Mouse (Mus musculus): ENCODE measurements at regions not wholly inside any gene's neighbourhood (a gene's known extent, or its start where the extent isn't known, plus 50 kb on each side); places are given as distances from the start of the nearest gene placed in this dataset.

- no peak for DNase-seq (ENCODE audit: low spot score)
These were observed 605.4 kb upstream of the Nr5a2 start for GRCm38 (mm10) chr1:137565573-137566048.

DNA sequence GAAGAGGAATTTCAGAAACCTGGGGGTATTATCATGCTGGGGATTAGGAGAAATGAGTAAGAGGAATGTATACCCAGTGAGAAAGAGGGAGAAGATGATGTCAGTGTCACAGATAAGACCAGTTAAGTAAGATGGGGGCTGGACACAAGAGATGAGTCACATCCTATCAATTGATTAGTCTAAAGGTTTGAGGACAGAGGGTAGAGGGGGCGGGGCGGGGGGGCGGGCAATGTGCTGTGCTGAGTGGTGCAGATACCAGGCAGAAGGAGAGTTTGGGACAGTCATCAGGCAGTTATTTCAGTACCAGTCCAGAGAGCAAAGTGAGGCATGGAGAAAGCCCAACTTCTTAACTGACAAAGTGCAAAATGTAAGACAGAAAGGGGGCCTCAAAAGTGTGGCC is 601.4 kb upstream of the Nr5a2 start:
- no peak for DNase-seq (ENCODE audit: low spot score)

- no peak for DNase-seq (ENCODE audit: low spot score)
These were observed 600.4 kb upstream of the Nr5a2 start for GRCm38 (mm10) chr1:137560389-137561268.

DNA sequence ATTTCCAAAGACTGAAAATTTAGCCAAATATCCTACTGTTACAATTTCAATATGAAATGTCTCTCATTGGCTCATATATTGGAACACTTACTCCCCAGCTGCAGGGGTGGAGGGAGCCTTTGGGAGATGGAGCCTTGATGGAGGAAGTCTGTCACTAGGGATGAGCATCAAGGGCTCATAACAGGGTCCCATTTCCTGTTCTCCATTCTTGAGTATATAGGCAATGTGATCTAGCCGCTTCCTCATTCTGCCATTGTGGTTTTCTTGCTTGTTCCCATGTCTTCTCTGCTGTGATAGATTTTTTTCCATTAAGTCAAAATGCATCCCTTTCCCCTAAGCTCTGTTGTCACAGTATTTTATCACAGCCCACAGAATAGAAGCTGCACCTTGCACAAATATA is 589.4 kb upstream of the Nr5a2 start:
- no peak for DNase-seq (ENCODE audit: low spot score)

DNA sequence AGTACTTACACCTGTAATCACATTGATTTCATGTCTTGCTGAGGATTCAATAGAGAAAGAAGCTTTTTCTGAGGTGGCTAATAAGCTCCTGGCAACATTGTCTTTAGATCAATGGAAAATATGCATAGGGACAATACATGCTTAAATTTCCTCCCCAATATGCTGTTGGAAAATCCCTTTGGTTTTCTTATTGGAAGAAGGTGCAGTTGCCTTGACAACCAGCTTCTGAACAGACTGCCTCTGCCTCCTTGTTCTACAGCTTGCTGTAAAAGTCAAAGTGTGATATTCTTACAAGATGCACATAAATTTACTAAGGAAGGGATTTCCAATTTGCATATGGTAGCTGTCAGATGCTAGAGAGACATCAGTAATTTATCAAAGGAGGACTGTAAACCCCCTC is 585.4 kb upstream of the Nr5a2 start:
- DNase-seq (ENCODE audit: low spot score) = no peak

- DNase-seq (ENCODE audit: low spot score) = no peak
These were observed 583.6 kb upstream of the Nr5a2 start for GRCm38 (mm10) chr1:137543828-137544227.

DNA sequence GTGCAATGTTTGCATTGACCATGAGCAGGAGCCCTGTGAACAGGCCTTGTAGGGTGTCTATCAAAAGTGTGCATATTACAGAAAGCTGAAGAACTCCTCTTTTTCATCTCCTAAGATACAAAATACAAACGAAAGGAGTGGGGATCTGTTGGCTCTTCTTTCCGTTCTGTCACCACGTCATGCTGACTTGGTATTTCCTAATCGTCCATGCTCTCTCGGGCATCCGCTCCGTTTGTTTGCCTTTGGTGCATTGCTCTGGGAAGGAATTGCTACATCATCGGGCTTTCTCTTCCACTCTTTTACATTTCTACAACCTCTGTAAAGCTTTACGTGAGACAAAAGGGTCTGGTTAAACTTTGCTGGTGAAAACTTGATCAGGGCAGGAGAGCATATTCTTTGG is 581.2 kb upstream of the Nr5a2 start:
- DNase-seq (ENCODE audit: low spot score) = no peak

DNA sequence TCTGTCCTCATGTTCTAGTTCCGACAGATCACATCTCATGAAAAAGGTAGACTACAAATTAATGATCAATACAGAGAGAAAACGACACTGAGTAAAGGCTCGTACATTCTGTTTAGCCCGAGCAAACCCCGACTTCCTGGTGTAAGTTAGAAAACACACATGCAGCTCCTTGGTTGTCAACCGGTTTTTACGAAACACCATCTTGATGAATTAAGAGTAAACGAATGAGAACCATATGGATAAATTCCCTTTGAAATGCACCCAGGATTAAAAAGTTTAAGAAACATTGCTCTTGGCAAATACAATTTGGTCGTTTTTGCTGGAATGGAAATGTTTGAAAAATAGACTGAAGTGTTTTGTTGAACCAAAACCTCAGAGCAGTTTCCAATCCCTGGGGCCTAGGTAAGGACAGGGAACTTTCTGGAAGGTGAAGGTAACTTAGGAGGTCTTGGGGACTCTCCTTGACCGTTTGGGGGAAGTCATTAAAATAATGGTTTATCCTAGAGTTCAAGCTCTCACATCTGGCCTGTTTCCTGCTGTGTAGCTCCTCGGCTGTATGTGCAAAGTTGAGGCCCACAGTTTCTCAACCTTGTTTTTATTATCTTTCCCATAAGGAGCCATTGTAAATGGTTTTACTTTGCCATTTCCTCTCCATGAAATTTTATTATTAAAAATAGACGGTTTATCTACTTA is 579.3 kb upstream of the Nr5a2 start:
- no peak for DNase-seq (ENCODE audit: low spot score)

DNA sequence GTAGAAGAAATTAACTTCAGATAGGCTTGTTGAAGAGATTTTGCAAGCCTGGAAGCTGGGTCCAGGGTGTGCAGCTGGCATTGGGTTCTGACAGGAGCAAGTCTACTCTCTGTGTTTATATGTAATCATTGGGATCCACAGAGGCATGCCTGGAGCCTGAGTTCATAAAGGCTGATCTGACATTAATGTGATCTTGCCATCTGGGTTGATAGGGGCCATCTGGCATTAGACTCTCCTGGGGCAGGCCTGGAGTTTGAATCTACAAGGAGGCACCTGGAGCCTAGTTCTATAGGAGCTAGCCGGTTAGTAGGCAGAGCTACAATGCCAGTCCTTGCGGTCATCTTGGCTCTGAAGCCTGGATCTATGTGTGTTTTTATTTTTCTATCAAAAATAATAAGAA is 554.5 kb upstream of the Nr5a2 start:
- DNase-seq (ENCODE audit: low spot score) = no peak

DNA sequence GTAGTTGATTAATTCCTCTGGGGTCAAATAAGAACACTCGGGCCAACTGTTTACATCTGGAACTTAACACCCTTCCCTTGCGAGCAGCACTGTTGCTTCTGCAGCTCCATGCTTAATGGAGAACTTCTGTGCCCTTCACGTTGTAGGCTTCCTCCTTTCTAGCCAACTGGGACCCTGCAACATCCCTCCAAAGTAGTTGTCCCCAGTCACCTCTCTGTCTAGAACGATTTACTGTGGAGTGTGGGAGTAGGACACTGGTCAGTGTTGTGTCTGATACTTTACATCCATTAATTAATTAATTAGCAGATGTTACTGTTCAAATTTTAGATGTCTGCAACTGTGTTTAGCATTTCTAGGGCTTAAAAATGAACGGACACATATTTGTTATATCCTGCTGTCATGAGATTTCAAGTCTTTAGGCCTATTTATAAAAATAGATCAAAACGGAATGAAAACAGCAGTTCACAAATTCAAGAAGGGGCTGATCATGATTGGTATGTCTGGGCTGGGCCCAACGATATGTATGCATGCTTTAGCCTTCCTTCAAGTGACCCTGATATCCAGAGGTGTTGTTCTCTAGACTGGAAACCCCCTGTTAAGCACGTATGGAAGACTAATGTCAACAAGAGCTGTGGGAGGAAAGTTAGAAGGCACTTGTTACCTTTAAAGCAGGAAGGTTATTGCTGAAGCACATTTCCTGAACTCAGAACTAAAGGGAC is 543.6 kb upstream of the Nr5a2 start:
- no peak for DNase-seq (ENCODE audit: low spot score)

DNA sequence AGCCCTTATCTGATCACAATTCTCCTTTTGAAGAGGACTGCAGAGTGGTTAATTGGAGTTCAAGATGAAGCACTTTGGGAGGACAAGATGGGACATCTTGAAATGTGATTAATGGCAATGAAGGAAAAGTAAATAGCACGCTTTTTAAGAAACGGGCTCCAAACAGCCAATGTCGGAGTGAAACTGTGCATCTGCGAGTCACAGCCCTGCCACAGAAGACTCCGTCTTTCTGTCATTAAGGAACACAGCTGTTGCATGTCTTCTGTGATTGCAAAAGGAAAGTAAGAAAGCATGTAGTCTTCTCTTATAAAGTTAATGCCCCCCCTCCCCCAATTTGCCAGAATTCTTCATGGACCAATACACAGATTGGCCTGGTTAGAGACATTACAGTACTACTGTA is 528.0 kb upstream of the Nr5a2 start:
- DNase-seq (ENCODE audit: low spot score) = no peak

DNA sequence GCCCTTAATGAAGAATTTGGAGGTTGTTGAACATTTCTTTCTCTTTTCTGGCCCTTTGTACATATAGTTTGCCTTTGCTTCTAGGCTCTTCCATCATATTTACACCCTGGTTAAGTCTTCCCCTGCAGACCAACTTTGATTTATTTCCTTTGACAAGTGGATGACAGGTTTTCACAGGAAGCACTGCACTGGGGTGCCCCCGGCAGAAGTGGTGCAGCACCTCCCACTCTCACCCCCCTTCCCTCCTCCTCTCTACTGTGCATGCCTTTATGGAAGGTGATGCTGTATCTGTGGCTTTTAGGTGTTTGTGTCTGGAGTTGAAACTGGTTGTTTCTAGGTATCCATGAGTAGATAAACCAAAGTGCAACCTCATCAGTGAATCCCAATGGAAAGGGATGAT is 518.2 kb upstream of the Nr5a2 start:
- DNase-seq (ENCODE audit: low spot score) = no peak

DNA sequence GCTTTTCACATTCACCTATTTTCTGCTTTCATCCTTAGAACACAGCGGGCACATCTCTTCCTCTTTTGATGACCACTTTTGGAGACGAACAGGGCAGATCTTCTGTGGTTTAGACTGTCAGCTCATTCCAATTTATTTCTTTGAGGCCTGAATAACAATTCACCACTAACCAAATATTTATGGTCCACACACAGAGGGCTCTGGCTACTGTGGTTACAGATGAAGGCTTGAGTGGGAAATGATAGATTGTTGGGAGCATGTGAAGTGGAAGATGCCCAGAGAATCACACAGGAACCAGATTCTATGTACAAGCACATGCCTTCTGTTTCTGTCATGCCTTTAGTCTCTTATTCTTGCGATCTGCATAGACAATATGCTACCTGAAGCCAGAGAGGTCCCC is 517.0 kb upstream of the Nr5a2 start:
- DNase-seq (ENCODE audit: low spot score) = no peak

DNA sequence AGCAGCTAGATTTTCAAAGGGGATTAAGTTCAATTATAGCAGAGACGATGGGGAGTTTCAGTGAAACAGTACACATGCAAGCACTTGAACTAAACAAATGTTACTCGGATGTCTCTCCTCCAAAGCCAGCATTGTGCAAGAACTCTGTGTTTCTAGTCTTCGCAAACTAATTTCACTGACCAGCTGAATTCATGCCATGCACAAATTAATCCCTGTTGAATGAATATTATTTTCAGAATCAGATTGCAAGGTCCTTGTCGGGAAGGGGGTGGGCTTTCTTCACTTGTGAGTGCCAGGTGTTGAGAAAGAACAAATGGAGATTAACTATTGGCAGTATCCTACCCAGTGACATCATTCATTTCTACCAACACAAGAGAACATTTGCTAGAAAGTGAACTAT is 514.6 kb upstream of the Nr5a2 start:
- DNase-seq (ENCODE audit: low spot score) = no peak

DNA sequence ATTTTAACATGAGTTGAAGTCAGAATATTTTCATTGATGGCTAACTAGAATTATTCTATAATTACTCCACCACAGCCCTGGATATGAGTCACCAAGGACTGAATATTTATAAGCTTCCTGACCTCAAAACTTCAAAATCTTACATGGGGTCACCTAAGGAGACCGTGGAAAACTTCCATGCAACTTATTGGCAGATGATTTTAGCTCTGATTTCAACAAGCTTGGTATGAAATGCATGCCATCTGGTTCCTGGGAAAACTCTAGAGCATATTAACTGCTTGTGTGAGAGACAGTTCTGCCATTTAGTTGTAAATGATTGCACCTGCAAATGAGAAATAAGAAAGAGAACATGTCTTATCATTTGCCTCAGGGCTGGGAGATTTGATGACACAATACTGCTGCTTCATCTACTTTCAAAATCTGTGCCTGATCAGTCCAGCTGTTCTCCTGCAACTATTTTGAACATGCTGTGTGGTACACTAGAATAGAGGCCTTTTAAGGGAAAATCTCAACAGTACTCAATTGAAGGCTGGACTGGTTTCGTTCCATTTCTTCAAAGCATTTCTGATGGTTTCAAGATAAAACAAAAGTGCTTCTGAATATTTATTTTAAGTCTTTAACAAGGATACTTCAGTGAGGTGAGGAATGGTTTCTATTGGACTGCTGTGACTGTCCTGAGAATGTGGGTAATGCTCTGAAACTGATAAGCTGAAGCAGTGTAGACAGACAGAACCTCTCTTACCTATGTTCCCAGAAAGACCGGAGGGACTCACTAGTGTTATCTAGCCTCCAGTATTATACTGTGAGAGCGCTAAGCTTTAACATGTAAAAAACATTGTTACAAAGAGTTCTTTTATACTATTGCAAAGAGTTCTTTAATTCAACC is 513.8 kb upstream of the Nr5a2 start:
- no peak for DNase-seq (ENCODE audit: low spot score)

- DNase-seq (ENCODE audit: low spot score) = no peak
These were observed 504.7 kb upstream of the Nr5a2 start for GRCm38 (mm10) chr1:137464971-137465370.

GRCm38 (mm10) chr1:137461189-137461588 is 500.9 kb upstream of the Nr5a2 start:
- no peak for DNase-seq (ENCODE audit: low spot score)

DNA sequence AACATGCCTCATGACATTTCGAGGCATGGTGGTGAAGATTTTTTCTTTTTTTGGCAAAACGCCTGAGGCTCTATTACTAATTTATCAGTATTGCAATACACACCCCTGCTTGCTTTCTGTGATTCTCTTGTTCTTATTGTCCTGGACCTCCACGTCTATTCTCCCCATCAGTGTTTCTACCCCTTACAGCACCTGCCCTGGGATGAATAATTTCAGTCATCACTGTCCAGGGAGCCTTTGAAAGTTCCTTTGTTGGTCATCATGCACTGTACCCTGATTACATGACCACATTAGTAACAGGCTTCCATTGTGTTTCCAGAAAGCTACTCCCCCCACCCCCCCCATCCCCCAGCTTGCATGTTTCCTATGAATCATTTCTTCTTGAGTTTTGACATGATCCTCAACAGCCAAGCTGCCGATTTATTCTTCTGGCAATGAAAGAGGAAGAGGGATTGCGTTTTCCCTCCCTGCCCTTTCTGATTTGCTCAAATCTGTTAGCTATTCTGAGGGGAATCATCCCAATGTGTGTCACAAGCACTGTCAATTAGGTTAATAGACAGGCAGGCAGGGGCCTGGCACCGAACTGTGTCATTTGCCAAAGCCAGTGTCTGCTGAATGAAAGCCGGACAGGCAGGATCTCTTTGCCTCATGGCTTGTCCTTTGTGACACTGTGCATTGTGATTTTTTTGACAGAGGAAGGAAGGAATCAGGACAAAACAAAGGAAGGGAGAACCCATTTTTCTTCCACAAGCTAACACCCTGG is 493.4 kb upstream of the Nr5a2 start:
- no peak for DNase-seq (ENCODE audit: low spot score)

GRCm38 (mm10) chr1:137452749-137453148 is 492.5 kb upstream of the Nr5a2 start:
- DNase-seq (ENCODE audit: low spot score) = no peak

DNA sequence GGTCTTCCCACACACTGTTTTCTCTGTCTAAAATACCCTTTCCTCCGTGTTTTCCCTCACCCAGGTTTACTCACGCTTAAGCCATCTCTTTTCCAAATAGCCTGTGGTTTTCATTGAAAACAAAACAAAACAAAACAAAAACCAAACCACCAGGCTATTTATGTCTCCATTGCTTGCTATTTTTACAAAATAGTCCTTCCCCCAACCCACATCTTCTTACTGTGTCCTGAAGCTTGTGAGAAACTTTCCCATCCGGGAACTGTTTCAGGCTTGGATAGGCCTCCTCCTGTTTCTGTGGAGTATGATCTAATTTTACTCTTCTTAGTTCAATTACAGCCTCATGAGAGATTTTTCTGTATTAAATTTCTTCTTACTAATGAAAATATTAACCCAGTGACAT is 486.2 kb upstream of the Nr5a2 start:
- DNase-seq (ENCODE audit: low spot score) = no peak

- no peak for DNase-seq (ENCODE audit: low spot score)
These were observed 467.9 kb upstream of the Nr5a2 start for GRCm38 (mm10) chr1:137428110-137428509.

Data from MN1 (cell line).